Mouse (Mus musculus) forebrain, embryonic 11.5 days (tissue): ENCODE results near the gene Olfr92. TPM values are rescaled to one million over a fixed set of nuclear protein-coding genes. Genes with fewer than 3 reads are reported as not detected.
A peak's percentile ranks its signal among the peaks of the same experiment; 100 is the strongest.

Experiments used
- ATAC-seq: fragments of 200-750 bp; cut with Nextera tagmentation; replicated peaks from 2 replicates; pipeline ENCODE4 v1.8.0; 2017; ENCODE audit warnings: moderate TSS enrichment; ENCODE audit not compliant: low FRiP score
- DNase-seq: peaks from one replicate; pipeline ENCODE4 v3.0.0-alpha.2; 2017; ENCODE audit warnings: low spot score
- H3K27ac ChIP-seq: fragments of 300-500 bp; sonication (generic); 2 replicates; pipeline ENCODE4 v1.5.1; 2014; ENCODE audit warnings: low read depth, low read length
- H3K27me3 ChIP-seq: fragments of 300-500 bp; sonication (generic); 2 replicates; pipeline ENCODE4 v1.6.1; 2014; ENCODE audit warnings: mild to moderate bottlenecking, low read length, mixed read lengths; ENCODE audit not compliant: control insufficient read depth, insufficient read depth
- H3K36me3 ChIP-seq: fragments of 300-500 bp; sonication (generic); 2 replicates; pipeline ENCODE4 v1.6.1; 2014; ENCODE audit warnings: mild to moderate bottlenecking, low read length, moderate library complexity, mixed read lengths; ENCODE audit not compliant: control insufficient read depth, insufficient read depth
- H3K4me1 ChIP-seq: fragments of 300-500 bp; sonication (generic); replicated peaks from 2 replicates; pipeline ENCODE4 v1.6.1; 2014; ENCODE audit warnings: low read length, mixed read lengths; ENCODE audit not compliant: control insufficient read depth, insufficient read depth
- H3K4me2 ChIP-seq: fragments of 300-500 bp; sonication (generic); 2 replicates; pipeline ENCODE4 v1.6.1; 2014; ENCODE audit warnings: low read depth, mild to moderate bottlenecking, low read length, moderate library complexity, mixed read lengths; ENCODE audit not compliant: severe bottlenecking
- H3K4me3 ChIP-seq: fragments of 300-500 bp; sonication (generic); 2 replicates; pipeline ENCODE4 v1.5.1; 2014; ENCODE audit warnings: low read depth, low read length
- H3K9ac ChIP-seq: fragments of 300-500 bp; sonication (generic); 2 replicates; pipeline ENCODE4 v1.6.1; 2014; ENCODE audit warnings: low read length
- H3K9me3 ChIP-seq: fragments of 300-500 bp; sonication (generic); 2 replicates; pipeline ENCODE4 v1.6.1; 2016; ENCODE audit warnings: low read length, mixed read lengths; ENCODE audit not compliant: control insufficient read depth
- WGBS: fragments of 180-500 bp; shearing (Covaris S2); extraction: QIAGEN DNeasy Blood & Tissue Kit; methylation state at CpG from one replicate; pipeline ENCODE4 v1.1.7; 2014; 5-methylcytosine and 5-hydroxymethylcytosine counted together
- polyA plus RNA-seq: library from polyadenylated mRNA; unstranded; fragments of >200 nt; fragmentation: Nextera tagmentation; extraction: Ambion mirVana; gene quantifications from 2 replicates; pipeline ENCODE4 v1.2.1, GENCODE M21; 2014

Gene Olfr92
- polyA plus RNA-seq, 1 experiment from 2014 or later = not detected

GRCm38 (mm10) chr17:37072080-37072729, 47.7 kb downstream of the Olfr92 start:
- Histone ChIP-seq H3K4me3 (no peak overlapping the region), H3K4me2 (no peak overlapping the region)

GRCm38 (mm10) chr17:37070121-37070520, 49.8 kb downstream of the Olfr92 start:
- Histone ChIP-seq H3K4me3 (no peak overlapping the region), H3K36me3 (peaks cover 7% of the 10 kb centered on the region; the same call in 1 of the 2 replicates), H3K4me1 (peaks cover 2% of the 10 kb centered on the region; the same call in 1 of the 2 replicates), H3K27ac (no peak overlapping the region), H3K4me2 (no peak overlapping the region), H3K27me3 (no peaks in the 10 kb centered on the region), H3K9me3 (no peaks in the 10 kb centered on the region), H3K9ac (no peak overlapping the region)
- ATAC-seq = no peak
- DNase-seq = no peak
- 92% methylated on average over 8 of the region's 8 CpGs for WGBS

More at GRCm38 (mm10) chr17:37072080-37072729, 47.7 kb downstream of the Olfr92 start:
- H3K4me1 ChIP-seq = peaks cover 2% of the 10 kb centered on the region; the same call in 1 of the 2 replicates
- no peaks in the 10 kb centered on the region for H3K27me3 ChIP-seq
- H3K9me3 ChIP-seq = no peaks in the 10 kb centered on the region
- H3K36me3 ChIP-seq = peaks cover 4% of the 10 kb centered on the region; the same call in 1 of the 2 replicates
- peak overlapping the region; percentile 46; the same call in 1 of the 2 replicates for H3K27ac ChIP-seq
- DNase-seq = no peak
- WGBS = 61% methylated on average over 12 of the region's 12 CpGs
- H3K9ac ChIP-seq = peak overlapping the region; percentile 32; the same call in 1 of the 2 replicates
- ATAC-seq = 0 out of 2 replicates have a peak, but pooled peaks have one; percentile 38

- peaks cover 7% of the 10 kb centered on the region; the same call in 1 of the 2 replicates for H3K36me3 ChIP-seq
- WGBS = 83% methylated on average over 1 of the region's 1 CpGs
These were observed 52.0 kb downstream of the Olfr92 start for GRCm38 (mm10) chr17:37067861-37068260.

GRCm38 (mm10) chr17:37065993-37066392, 53.9 kb downstream of the Olfr92 start:
- Histone ChIP-seq H3K4me2 (no peak overlapping the region), H3K36me3 (peaks cover 7% of the 10 kb centered on the region; the same call in 1 of the 2 replicates), H3K4me3 (no peak overlapping the region), H3K27me3 (no peaks in the 10 kb centered on the region), H3K9ac (no peak overlapping the region), H3K27ac (no peak overlapping the region), H3K9me3 (no peaks in the 10 kb centered on the region), H3K4me1 (0 out of 2 replicates have a peak, but pooled peaks cover 2% of the 10 kb centered on the region)
- 95% methylated on average over 2 of the region's 2 CpGs for WGBS
- DNase-seq (no peak), ATAC-seq (no peak)

More at GRCm38 (mm10) chr17:37067861-37068260, 52.0 kb downstream of the Olfr92 start:
- Histone ChIP-seq H3K9ac (no peak overlapping the region), H3K27ac (no peak overlapping the region), H3K9me3 (no peaks in the 10 kb centered on the region), H3K27me3 (no peaks in the 10 kb centered on the region), H3K4me2 (no peak overlapping the region), H3K4me1 (peaks cover 2% of the 10 kb centered on the region; the same call in 1 of the 2 replicates), H3K4me3 (no peak overlapping the region)
- ATAC-seq = no peak
- no peak for DNase-seq

GRCm38 (mm10) chr17:37063686-37064495, 56.0 kb downstream of the Olfr92 start:
- no peaks in the 10 kb centered on the region for H3K9me3 ChIP-seq
- no peak overlapping the region for H3K9ac ChIP-seq
- H3K36me3 ChIP-seq = peaks cover 3% of the 10 kb centered on the region; the same call in 1 of the 2 replicates
- H3K4me3 ChIP-seq = no peak overlapping the region
- H3K27me3 ChIP-seq = no peaks in the 10 kb centered on the region
- H3K4me2 ChIP-seq = no peak overlapping the region
- WGBS = 59% methylated on average over 11 of the region's 11 CpGs
- H3K4me1 ChIP-seq = 0 out of 2 replicates have a peak, but pooled peaks cover 2% of the 10 kb centered on the region
- DNase-seq (no peak), ATAC-seq (no peak)
- no peak overlapping the region for H3K27ac ChIP-seq

- Histone ChIP-seq H3K9me3 (no peaks in the 10 kb centered on the region), H3K36me3 (peaks cover 3% of the 10 kb centered on the region; the same call in 1 of the 2 replicates), H3K4me3 (no peak overlapping the region), H3K27ac (no peak overlapping the region), H3K4me2 (no peak overlapping the region), H3K27me3 (no peaks in the 10 kb centered on the region), H3K4me1 (0 out of 2 replicates have a peak, but pooled peaks cover 2% of the 10 kb centered on the region), H3K9ac (no peak overlapping the region)
- ATAC-seq (no peak), DNase-seq (no peak)
- WGBS = 65% methylated on average over 10 of the region's 10 CpGs
These were observed 56.8 kb downstream of the Olfr92 start for GRCm38 (mm10) chr17:37063063-37063462.

GRCm38 (mm10) chr17:37062101-37062641, 57.7 kb downstream of the Olfr92 start:
- ATAC-seq (no peak), DNase-seq (no peak)
- no peak overlapping the region for H3K4me2 ChIP-seq
- no peak overlapping the region for H3K27ac ChIP-seq
- 0 out of 2 replicates have a peak, but pooled peaks cover 2% of the 10 kb centered on the region for H3K4me1 ChIP-seq
- no peak overlapping the region for H3K4me3 ChIP-seq
- 77% methylated on average over 10 of the region's 10 CpGs for WGBS
- H3K27me3 ChIP-seq = no peaks in the 10 kb centered on the region
- H3K9me3 ChIP-seq = no peaks in the 10 kb centered on the region
- H3K36me3 ChIP-seq = peaks cover 3% of the 10 kb centered on the region; the same call in 1 of the 2 replicates
- no peak overlapping the region for H3K9ac ChIP-seq

- H3K4me3 ChIP-seq = no peak overlapping the region
- no peaks in the 10 kb centered on the region for H3K9me3 ChIP-seq
- H3K4me2 ChIP-seq = no peak overlapping the region
- no peak for DNase-seq
- WGBS = 50% methylated on average over 3 of the region's 3 CpGs
- no peak for ATAC-seq
- H3K27me3 ChIP-seq = no peaks in the 10 kb centered on the region
- H3K4me1 ChIP-seq = 0 out of 2 replicates have a peak, but pooled peaks cover 2% of the 10 kb centered on the region
- H3K36me3 ChIP-seq = peaks cover 2% of the 10 kb centered on the region; the same call in 1 of the 2 replicates
- no peak overlapping the region for H3K27ac ChIP-seq
- no peak overlapping the region for H3K9ac ChIP-seq
These were observed 58.5 kb downstream of the Olfr92 start for GRCm38 (mm10) chr17:37061435-37061834.
